Mouse (Mus musculus): ENCODE results near the gene Cttnbp2. TPM values are rescaled to one million over a fixed set of nuclear protein-coding genes. Genes with fewer than 3 reads are reported as not detected.

Gene Cttnbp2
- polyA plus RNA-seq, 1 experiment from 2014 or later: 43.4 TPM

DNA sequence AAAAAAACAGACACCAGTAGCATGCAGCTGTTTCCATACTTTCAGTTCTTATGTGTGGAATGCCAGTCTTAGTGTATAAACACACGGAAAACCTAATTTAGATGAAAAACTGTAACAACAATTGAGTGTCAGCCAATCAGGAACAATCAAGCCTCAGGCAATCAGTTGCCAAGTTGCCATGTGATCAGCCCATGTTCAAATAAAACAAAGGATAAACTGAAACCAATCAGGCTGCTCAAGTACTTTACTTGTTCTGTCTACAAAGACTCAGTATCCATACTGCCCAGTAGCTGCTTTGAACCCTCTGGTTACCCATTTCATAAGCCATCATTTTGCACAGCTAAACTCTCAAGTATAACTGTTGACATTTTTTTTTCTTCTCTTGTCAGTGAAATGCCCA, 21.7 kb downstream of the Cttnbp2 start:
- H3K9me3 ChIP-seq: no peaks in the 10 kb centered on the region
- H3K27me3 ChIP-seq: no peaks in the 10 kb centered on the region
- WGBS: 59% methylated on average over 1 of the region's 1 CpGs
- no peak overlapping the region for H3K27ac ChIP-seq
- H3K4me1 ChIP-seq (replicated peaks): peaks cover 4% of the 10 kb centered on the region; the same call in 1 of the 2 replicates
- no peak overlapping the region for H3K4me2 ChIP-seq (replicated peaks)
- H3K36me3 ChIP-seq: peaks cover 10% of the 10 kb centered on the region
- no peak for ATAC-seq
- no peak overlapping the region for H3K9ac ChIP-seq (replicated peaks)
- no peak overlapping the region for H3K4me3 ChIP-seq (replicated peaks)

DNA sequence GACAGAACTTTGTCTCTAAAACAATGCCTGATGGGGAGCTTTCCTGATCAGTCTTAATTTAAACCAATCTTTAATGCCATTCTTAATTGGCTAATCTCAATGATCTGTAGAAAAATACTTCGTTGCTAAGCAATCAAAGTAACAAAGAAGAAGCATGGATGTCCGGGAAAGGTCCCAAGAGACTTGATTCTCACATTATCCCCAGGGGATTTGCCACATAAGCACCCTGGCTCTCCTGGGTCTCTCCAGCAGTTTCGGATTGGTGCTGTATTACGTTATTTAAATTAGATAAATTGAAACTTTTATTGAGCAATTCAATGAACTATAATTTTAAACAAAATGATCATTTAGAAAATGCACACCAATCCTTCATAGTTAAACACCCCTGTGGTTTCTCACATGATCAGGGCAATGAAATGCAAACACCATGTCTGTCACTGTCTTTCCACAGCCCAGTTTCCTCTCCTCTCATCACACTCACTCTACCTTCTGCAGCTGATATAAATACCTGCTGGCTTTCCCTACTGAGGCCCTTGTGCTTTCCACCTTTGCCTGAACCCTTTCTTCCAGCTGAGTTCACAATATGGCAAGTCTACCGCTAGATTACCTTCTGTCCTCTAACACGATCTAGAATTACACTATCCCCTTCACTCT, 22.3 kb downstream of the Cttnbp2 start:
- Histone ChIP-seq H3K4me2 (replicated peaks) (no peak overlapping the region), H3K4me3 (replicated peaks) (no peak overlapping the region), H3K9me3 (no peaks in the 10 kb centered on the region), H3K27me3 (no peaks in the 10 kb centered on the region), H3K27ac (no peak overlapping the region), H3K4me1 (replicated peaks) (peaks cover 4% of the 10 kb centered on the region; the same call in 1 of the 2 replicates), H3K36me3 (peaks cover 10% of the 10 kb centered on the region), H3K9ac (replicated peaks) (no peak overlapping the region)
- no peak for ATAC-seq
- 50% methylated on average over 6 of the region's 6 CpGs for WGBS

DNA sequence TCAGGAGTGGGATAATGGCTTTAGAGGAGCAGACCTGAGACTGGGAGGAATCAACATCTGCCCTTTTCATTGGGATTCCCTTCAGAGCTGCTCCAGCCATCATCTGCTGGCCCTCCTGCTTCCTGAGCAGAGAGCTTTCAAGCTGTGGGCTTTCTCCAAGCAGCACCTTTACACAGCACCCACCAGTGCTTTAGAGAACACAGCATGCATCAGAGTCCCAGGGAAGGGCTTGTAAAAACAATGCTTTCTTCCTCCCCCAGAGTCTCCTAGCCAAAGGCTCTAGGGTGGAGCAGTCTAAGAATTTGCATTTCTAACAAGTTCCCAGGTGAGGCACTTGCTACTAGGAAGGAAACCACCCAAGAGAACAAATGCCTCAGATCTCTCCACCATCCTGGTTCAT, 29.6 kb downstream of the Cttnbp2 start:
- no peaks in the 10 kb centered on the region for H3K9me3 ChIP-seq
- peaks cover 18% of the 10 kb centered on the region; the same call in 1 of the 2 replicates for H3K36me3 ChIP-seq
- H3K27ac ChIP-seq: 0 out of 2 replicates have a peak overlapping the region, but pooled peaks have one; percentile 30
- ATAC-seq: no peak
- no peaks in the 10 kb centered on the region for H3K27me3 ChIP-seq
- no peak overlapping the region for H3K4me3 ChIP-seq (replicated peaks)
- no peak overlapping the region for H3K4me2 ChIP-seq (replicated peaks)
- H3K9ac ChIP-seq (replicated peaks): no peak overlapping the region
- H3K4me1 ChIP-seq (replicated peaks): no peaks in the 10 kb centered on the region

GRCm38 (mm10) chr6:18484061-18484460, 30.6 kb downstream of the Cttnbp2 start:
- no peak overlapping the region for H3K9ac ChIP-seq (replicated peaks)
- ATAC-seq: no peak
- H3K4me3 ChIP-seq (replicated peaks): no peak overlapping the region
- no peak overlapping the region for H3K27ac ChIP-seq
- H3K36me3 ChIP-seq: peaks cover 13% of the 10 kb centered on the region; the same call in 1 of the 2 replicates
- no peaks in the 10 kb centered on the region for H3K4me1 ChIP-seq (replicated peaks)
- no peaks in the 10 kb centered on the region for H3K27me3 ChIP-seq
- H3K4me2 ChIP-seq (replicated peaks): no peak overlapping the region
- H3K9me3 ChIP-seq: no peaks in the 10 kb centered on the region
- WGBS: 88% methylated on average over 5 of the region's 5 CpGs

GRCm38 (mm10) chr6:18482546-18482945, 32.1 kb downstream of the Cttnbp2 start:
- Histone ChIP-seq H3K4me1 (replicated peaks) (no peaks in the 10 kb centered on the region), H3K9me3 (no peaks in the 10 kb centered on the region), H3K4me2 (replicated peaks) (no peak overlapping the region), H3K4me3 (replicated peaks) (no peak overlapping the region), H3K27ac (no peak overlapping the region), H3K27me3 (no peaks in the 10 kb centered on the region), H3K9ac (replicated peaks) (no peak overlapping the region), H3K36me3 (peaks cover 13% of the 10 kb centered on the region; the same call in 1 of the 2 replicates)
- ATAC-seq: no peak

DNA sequence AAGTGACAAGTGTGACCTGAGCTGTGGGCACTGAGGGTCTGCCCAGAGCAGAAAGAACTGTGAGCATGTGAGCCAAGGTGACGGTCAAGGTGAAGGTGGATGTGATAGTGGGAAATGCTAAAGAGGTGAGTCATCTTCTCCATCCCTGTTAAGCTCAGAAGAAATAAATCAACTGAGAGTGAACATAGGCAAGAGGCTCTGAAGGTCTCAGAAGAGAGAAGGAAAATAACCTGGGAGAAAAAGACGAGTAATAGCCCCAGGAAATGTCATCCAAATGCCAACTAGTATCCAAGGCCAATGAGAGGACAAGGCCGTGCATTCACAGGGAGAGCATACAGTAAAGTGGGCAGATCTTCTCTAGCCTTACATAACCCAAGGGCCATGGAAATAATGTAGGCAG, 32.9 kb downstream of the Cttnbp2 start:
- ATAC-seq: no peak
- no peaks in the 10 kb centered on the region for H3K9me3 ChIP-seq
- H3K4me1 ChIP-seq (replicated peaks): no peaks in the 10 kb centered on the region
- H3K4me2 ChIP-seq (replicated peaks): no peak overlapping the region
- peaks cover 13% of the 10 kb centered on the region; the same call in 1 of the 2 replicates for H3K36me3 ChIP-seq
- no peaks in the 10 kb centered on the region for H3K27me3 ChIP-seq
- WGBS: 91% methylated on average over 3 of the region's 3 CpGs
- no peak overlapping the region for H3K9ac ChIP-seq (replicated peaks)
- no peak overlapping the region for H3K4me3 ChIP-seq (replicated peaks)
- no peak overlapping the region for H3K27ac ChIP-seq

GRCm38 (mm10) chr6:18477313-18477930, 37.2 kb downstream of the Cttnbp2 start:
- Histone ChIP-seq H3K4me1 (replicated peaks) (no peaks in the 10 kb centered on the region), H3K4me2 (replicated peaks) (no peak overlapping the region), H3K27me3 (no peaks in the 10 kb centered on the region), H3K27ac (no peak overlapping the region), H3K9ac (replicated peaks) (no peak overlapping the region), H3K36me3 (peaks cover 6% of the 10 kb centered on the region; the same call in 1 of the 2 replicates), H3K4me3 (replicated peaks) (no peak overlapping the region), H3K9me3 (no peaks in the 10 kb centered on the region)
- no peak for ATAC-seq
- WGBS: 45% methylated on average over 1 of the region's 1 CpGs

DNA sequence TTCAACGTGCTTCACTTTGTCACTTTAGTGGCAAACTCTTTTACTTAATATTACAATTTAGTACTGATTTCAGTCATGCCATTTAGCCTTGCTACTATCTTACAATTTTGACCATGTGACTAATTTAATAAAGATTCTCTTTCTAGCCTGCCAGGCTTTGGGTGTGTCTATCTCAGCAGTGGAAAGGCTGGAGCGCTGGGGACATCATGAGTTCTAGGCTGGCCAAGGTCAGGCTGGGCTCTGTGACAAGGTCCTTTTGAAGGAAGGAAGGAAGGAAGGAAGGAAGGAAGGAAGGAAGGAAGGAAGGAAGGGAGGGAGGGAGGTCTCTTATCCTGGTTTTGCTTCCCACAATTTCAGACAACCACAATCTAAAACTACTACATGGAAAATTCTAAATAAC, 39.7 kb downstream of the Cttnbp2 start:
- no peaks in the 10 kb centered on the region for H3K4me1 ChIP-seq (replicated peaks)
- no peaks in the 10 kb centered on the region for H3K27me3 ChIP-seq
- no peaks in the 10 kb centered on the region; the same call in 1 of the 2 replicates for H3K36me3 ChIP-seq
- ATAC-seq: no peak
- H3K9me3 ChIP-seq: no peaks in the 10 kb centered on the region
- no peak overlapping the region for H3K4me3 ChIP-seq (replicated peaks)
- no peak overlapping the region for H3K4me2 ChIP-seq (replicated peaks)
- H3K27ac ChIP-seq: no peak overlapping the region
- H3K9ac ChIP-seq (replicated peaks): no peak overlapping the region
- 87% methylated on average over 2 of the region's 2 CpGs for WGBS

DNA sequence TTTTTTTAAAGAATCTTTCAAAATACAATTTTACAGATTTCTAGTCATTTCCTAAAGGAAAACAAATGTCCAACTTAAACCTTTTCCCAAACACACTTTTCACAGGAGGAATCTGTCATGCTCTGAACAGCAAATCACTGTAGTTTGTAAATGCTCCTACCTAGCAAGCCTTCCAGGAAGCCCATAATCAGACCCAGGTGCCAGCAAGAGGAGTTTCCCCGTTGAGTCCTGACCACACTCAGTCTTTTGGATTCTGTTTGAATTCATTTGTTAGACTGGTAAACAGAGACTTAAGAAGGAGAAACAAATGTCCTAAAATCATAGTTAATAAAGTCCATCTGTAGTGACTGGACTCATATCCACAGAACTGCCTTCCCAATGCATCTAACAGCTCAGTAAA, 40.1 kb downstream of the Cttnbp2 start:
- ATAC-seq: no peak

GRCm38 (mm10) chr6:18469206-18469605, 45.4 kb downstream of the Cttnbp2 start:
- Histone ChIP-seq H3K4me1 (replicated peaks) (peaks cover 13% of the 10 kb centered on the region; the same call in 1 of the 2 replicates), H3K4me3 (replicated peaks) (no peak overlapping the region), H3K4me2 (replicated peaks) (no peak overlapping the region), H3K36me3 (no peaks in the 10 kb centered on the region), H3K27me3 (no peaks in the 10 kb centered on the region), H3K27ac (no peak overlapping the region), H3K9ac (replicated peaks) (no peak overlapping the region), H3K9me3 (no peaks in the 10 kb centered on the region)
- WGBS: 80% methylated on average over 2 of the region's 2 CpGs
- 0 out of 2 replicates have a peak, but pooled peaks have one; percentile 8 for ATAC-seq

More for the DNA sequence above, 40.1 kb downstream of the Cttnbp2 start:
- no peak overlapping the region for H3K9ac ChIP-seq (replicated peaks)
- no peaks in the 10 kb centered on the region for H3K9me3 ChIP-seq
- no peak overlapping the region for H3K4me2 ChIP-seq (replicated peaks)
- H3K27ac ChIP-seq: no peak overlapping the region
- H3K36me3 ChIP-seq: no peaks in the 10 kb centered on the region; the same call in 1 of the 2 replicates
- no peak overlapping the region for H3K4me3 ChIP-seq (replicated peaks)
- H3K4me1 ChIP-seq (replicated peaks): no peaks in the 10 kb centered on the region
- WGBS: 82% methylated on average over 1 of the region's 1 CpGs
- H3K27me3 ChIP-seq: no peaks in the 10 kb centered on the region

GRCm38 (mm10) chr6:18467777-18468176, 46.9 kb downstream of the Cttnbp2 start:
- Histone ChIP-seq H3K4me3 (replicated peaks) (no peak overlapping the region), H3K27me3 (no peaks in the 10 kb centered on the region), H3K4me1 (replicated peaks) (peaks cover 13% of the 10 kb centered on the region; the same call in 1 of the 2 replicates), H3K9me3 (no peaks in the 10 kb centered on the region), H3K36me3 (no peaks in the 10 kb centered on the region), H3K9ac (replicated peaks) (no peak overlapping the region), H3K27ac (no peak overlapping the region), H3K4me2 (replicated peaks) (no peak overlapping the region)
- ATAC-seq: peak; percentile 34; the same call in 1 of the 2 replicates
- WGBS: 56% methylated on average over 2 of the region's 2 CpGs

DNA sequence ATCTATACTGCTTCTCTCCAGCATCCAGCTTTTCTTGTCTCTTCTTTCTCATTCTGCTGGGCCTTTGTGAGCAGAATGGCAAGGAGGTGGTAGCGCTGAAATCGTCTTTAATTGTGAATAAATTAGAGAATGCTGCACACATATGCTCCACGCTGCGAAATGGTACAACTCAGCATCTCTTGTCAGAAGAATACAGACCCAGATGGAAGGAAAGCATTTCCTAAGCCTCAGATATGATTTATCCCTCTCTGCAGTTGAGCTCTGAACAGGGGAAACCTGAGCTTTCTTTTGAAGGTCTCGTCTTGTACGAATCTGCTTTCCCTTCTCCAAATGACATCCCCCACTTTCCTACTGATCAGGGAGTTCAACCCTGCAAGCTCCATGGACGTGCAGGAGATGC, 48.4 kb downstream of the Cttnbp2 start:
- H3K27ac ChIP-seq: peak overlapping the region; percentile 51; the same call in 1 of the 2 replicates
- WGBS: 62% methylated on average over 7 of the region's 7 CpGs

More for the DNA sequence above, 48.4 kb downstream of the Cttnbp2 start:
- no peaks in the 10 kb centered on the region for H3K27me3 ChIP-seq
- no peak for ATAC-seq
- H3K4me1 ChIP-seq (replicated peaks): peaks cover 13% of the 10 kb centered on the region; the same call in 1 of the 2 replicates
- H3K9me3 ChIP-seq: no peaks in the 10 kb centered on the region
- H3K36me3 ChIP-seq: no peaks in the 10 kb centered on the region
- no peak overlapping the region for H3K4me3 ChIP-seq (replicated peaks)
- H3K9ac ChIP-seq (replicated peaks): no peak overlapping the region
- H3K4me2 ChIP-seq (replicated peaks): no peak overlapping the region
